Mouse (Mus musculus) adipocyte (in vitro differentiated cells): ENCODE data around the gene Gm13043.
"Not testable (repeated sequence)": the region's sequence is repeated elsewhere in the genome, so short reads cannot be mapped to it uniquely, and the experiment has no call there.

Source experiments
- DNase-seq: peaks from one replicate; pipeline ENCODE4 v3.0.0-alpha.2; 2016; ENCODE audit warnings: low spot score

The Gm13043 gene

DNA sequence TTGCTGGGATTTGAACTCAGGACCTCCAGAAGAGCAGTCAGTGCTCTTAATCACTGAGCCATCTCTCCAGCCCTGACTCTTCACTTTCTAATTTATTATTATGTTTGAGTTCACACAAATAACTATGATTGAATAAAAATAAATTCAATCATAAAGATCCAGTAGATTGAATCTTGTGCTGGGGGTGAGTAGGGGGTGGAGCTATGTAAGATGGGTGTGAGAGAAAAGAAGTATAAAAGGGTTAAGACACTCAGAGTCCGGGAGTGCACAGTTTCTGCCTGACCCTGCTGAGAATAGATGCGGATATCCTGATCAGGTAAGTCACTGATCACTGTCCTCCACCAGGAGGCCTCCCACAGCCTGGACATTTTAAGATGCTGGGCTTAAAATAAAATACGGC, at the start of gene Gm13043:
Gene Gm13043 (plus strand): TSS at position 301 of the 400 bp plus-strand sequence.
- DNase-seq: no peak

DNA sequence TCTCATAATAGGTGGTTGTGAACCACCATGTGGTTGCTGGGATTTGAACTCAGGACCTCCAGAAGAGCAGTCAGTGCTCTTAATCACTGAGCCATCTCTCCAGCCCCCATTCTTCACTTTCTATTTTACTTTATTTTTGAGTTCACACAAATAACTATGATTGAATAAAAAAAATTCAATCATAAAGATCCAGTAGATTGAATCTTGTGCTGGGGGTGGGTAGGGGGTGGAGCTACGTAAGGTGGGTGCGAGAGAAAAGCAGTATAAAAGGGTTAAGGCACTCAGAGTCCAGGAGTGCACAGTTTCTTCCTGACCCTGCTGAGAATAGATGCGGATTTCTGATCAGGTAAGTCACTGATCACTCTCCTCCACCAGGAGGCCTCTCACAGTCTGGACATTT, 24.5 kb downstream of the Gm13043 start, which contains the start of gene Gm13040:
Gene Gm13040 (plus strand): TSS at position 301 of the 400 bp plus-strand sequence.
- not testable (repeated sequence) for DNase-seq

DNA sequence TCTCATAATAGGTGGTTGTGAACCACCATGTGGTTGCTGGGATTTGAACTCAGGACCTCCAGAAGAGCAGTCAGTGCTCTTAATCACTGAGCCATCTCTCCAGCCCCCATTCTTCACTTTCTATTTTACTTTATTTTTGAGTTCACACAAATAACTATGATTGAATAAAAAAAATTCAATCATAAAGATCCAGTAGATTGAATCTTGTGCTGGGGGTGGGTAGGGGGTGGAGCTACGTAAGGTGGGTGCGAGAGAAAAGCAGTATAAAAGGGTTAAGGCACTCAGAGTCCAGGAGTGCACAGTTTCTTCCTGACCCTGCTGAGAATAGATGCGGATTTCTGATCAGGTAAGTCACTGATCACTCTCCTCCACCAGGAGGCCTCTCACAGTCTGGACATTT, 40.3 kb downstream of the Gm13043 start, which contains the start of the genes BC080695 and Gm13057:
Gene BC080695 (plus strand): TSS at position 301 of the 400 bp plus-strand sequence.
Gene Gm13057 (plus strand): TSS at position 310 of the 400 bp plus-strand sequence.
- not testable (repeated sequence) for DNase-seq
